Mouse (Mus musculus): ENCODE data around the gene Fam71d. TPM values are rescaled to one million over a fixed set of nuclear protein-coding genes. Genes with fewer than 3 reads are reported as not detected.

Gene Fam71d
- polyA plus RNA-seq (2015; fragmentation: Nextera tagmentation; extraction: Ambion mirVana) = not detected in 2 replicates

GRCm38 (mm10) chr12:78691325-78691724 lies at the start of gene Fam71d:
Fam71d (plus strand) TSS chr12:78691535.
- DNase-seq (ENCODE audit: low spot score) = no peak

- DNase-seq (ENCODE audit: low spot score) = no peak
Measured at GRCm38 (mm10) chr12:78643691-78644090, 47.6 kb upstream of the Fam71d start.

- no peak for DNase-seq (ENCODE audit: low spot score)
Measured at GRCm38 (mm10) chr12:78645282-78645681, 46.1 kb upstream of the Fam71d start.

GRCm38 (mm10) chr12:78659718-78660304 lies 31.5 kb upstream of the Fam71d start:
- DNase-seq (ENCODE audit: low spot score) = no peak

GRCm38 (mm10) chr12:78678101-78678806 lies 13.1 kb upstream of the Fam71d start:
- no peak for DNase-seq (ENCODE audit: low spot score)

GRCm38 (mm10) chr12:78678807-78679189 lies 12.5 kb upstream of the Fam71d start:
- DNase-seq (ENCODE audit: low spot score) = no peak

GRCm38 (mm10) chr12:78681048-78681447 lies 10.3 kb upstream of the Fam71d start:
- no peak for DNase-seq (ENCODE audit: low spot score)

GRCm38 (mm10) chr12:78682279-78682678 lies 9.1 kb upstream of the Fam71d start:
- DNase-seq (ENCODE audit: low spot score) = no peak

GRCm38 (mm10) chr12:78685669-78686215 lies 5.6 kb upstream of the Fam71d start:
- no peak for DNase-seq (ENCODE audit: low spot score)

GRCm38 (mm10) chr12:78688876-78689275 lies 2.5 kb upstream of the Fam71d start:
- no peak for DNase-seq (ENCODE audit: low spot score)

GRCm38 (mm10) chr12:78693281-78693680 lies 1.9 kb downstream of the Fam71d start:
- no peak for DNase-seq (ENCODE audit: low spot score)

- DNase-seq (ENCODE audit: low spot score) = no peak
Measured at GRCm38 (mm10) chr12:78717783-78718182, 26.4 kb downstream of the Fam71d start.

GRCm38 (mm10) chr12:78727723-78728122 lies 36.4 kb downstream of the Fam71d start:
- no peak for DNase-seq (ENCODE audit: low spot score)

- DNase-seq (ENCODE audit: low spot score) = no peak
Measured at GRCm38 (mm10) chr12:78739633-78740032, 48.3 kb downstream of the Fam71d start.

GRCm38 (mm10) chr12:78740289-78740688 lies 49.0 kb downstream of the Fam71d start:
- no peak for DNase-seq (ENCODE audit: low spot score)

- DNase-seq (ENCODE audit: low spot score) = no peak
Measured at GRCm38 (mm10) chr12:78746226-78746625, 54.9 kb downstream of the Fam71d start.

- no peak for DNase-seq (ENCODE audit: low spot score)
Measured at GRCm38 (mm10) chr12:78747406-78747805, 56.1 kb downstream of the Fam71d start.

- peak; percentile 36 for DNase-seq (ENCODE audit: low spot score)
Measured at GRCm38 (mm10) chr12:78748113-78748512, 56.8 kb downstream of the Fam71d start.

- peak; percentile 98 for DNase-seq (ENCODE audit: low spot score)
Measured at GRCm38 (mm10) chr12:78748557-78749377, 57.4 kb downstream of the Fam71d start, which contains the start of gene Mpp5. Mpp5 (plus strand) TSS chr12:78748907.

- no peak for DNase-seq (ENCODE audit: low spot score)
Measured at GRCm38 (mm10) chr12:78749378-78749801, 58.1 kb downstream of the Fam71d start.

GRCm38 (mm10) chr12:78761979-78762378 lies 70.6 kb downstream of the Fam71d start:
- DNase-seq (ENCODE audit: low spot score) = no peak

Measured in thymus, postnatal 0 days (tissue).